Mouse (Mus musculus): ENCODE measurements around the gene Tex14.

DNA sequence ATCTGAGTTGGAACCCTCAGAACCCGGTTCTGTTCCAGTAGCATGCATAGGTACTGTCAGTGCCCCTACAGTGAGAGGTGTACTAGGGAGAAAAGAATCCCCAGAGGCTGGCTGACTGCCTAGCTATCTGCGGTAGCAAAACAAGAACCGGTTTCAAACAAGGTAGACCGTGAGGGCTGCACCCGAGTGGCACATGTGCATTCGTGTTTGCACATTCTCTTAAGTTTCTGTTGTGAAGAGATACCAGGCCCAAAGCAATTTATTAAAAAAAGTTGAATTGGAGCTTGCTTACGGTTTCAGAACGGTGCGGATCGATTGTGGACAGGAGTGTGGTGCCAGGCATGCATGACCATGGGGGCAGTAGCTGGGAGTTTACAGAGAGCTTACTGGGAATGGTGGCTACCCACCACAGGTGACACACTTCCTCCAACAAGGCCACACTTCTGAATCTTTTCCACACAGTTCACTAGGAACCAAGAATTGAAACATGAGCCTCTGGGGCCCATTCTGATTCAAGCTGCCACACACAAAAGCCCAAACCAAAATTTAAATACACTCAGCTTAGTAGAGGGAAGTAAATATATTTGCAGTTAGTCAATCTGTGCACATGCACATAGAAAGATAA lies 35.0 kb downstream of the Tex14 start:
- TF ChIP-seq CTCF (IDR thresholded peaks at IDR 0.05; ENCODE audit: low read depth) (no peak), EP300 (IDR thresholded peaks at IDR 0.05; ENCODE audit: low read depth) (no peak)
